Mouse (Mus musculus) spleen, adult 2 months (tissue): ENCODE data around the gene Zfyve9. TPM values are rescaled to one million over a fixed set of nuclear protein-coding genes. Genes with fewer than 3 reads are reported as not detected.
A peak's percentile ranks its signal among the peaks of the same experiment; 100 is the strongest.
"Not testable (repeated sequence)": the region's sequence is repeated elsewhere in the genome, so short reads cannot be mapped to it uniquely, and the experiment has no call there.

Source experiments
- DNase-seq, 2 experiments: peaks; one replicate each; pipeline versions ENCODE4 v3.0.0 to v3.0.0-alpha.2; 2012 to 2021; ENCODE audit warnings: low spot score in 2 of 2, low read depth in 1 of 2
- H3K27ac ChIP-seq: fragments of 200-500 bp; 2 replicates; pipeline ENCODE4 v1.5.1; 2012; ENCODE audit warnings: low read length, inconsistent platforms; ENCODE audit not compliant: insufficient read depth
- H3K27me3 ChIP-seq: fragments of 200-500 bp; 2 replicates; pipeline ENCODE4 v1.6.1; 2012; ENCODE audit warnings: mild to moderate bottlenecking, moderate library complexity, low read length, inconsistent platforms; ENCODE audit not compliant: control insufficient read depth, insufficient read depth
- H3K36me3 ChIP-seq: fragments of 200-500 bp; 2 replicates; pipeline ENCODE4 v1.6.1; 2012; ENCODE audit warnings: mild to moderate bottlenecking, low read length, inconsistent platforms; ENCODE audit not compliant: control insufficient read depth, insufficient read depth
- H3K4me1 ChIP-seq: fragments of 200-500 bp; 2 replicates; pipeline ENCODE4 v1.6.1; 2011; ENCODE audit warnings: inconsistent platforms; ENCODE audit not compliant: control insufficient read depth, insufficient read depth, insufficient read length
- H3K4me3 ChIP-seq: fragments of 200-500 bp; 2 replicates; pipeline ENCODE4 v1.5.1; 2011; ENCODE audit warnings: mild to moderate bottlenecking, inconsistent platforms; ENCODE audit not compliant: insufficient read depth, insufficient read length; ENCODE audit errors: extremely low read depth
- CTCF ChIP-seq: fragments of 200-500 bp; IDR thresholded peaks from 2 replicates; pipeline ENCODE4 v1.5.1; 2011; ENCODE audit warnings: mild to moderate bottlenecking, inconsistent platforms; ENCODE audit not compliant: insufficient read depth, insufficient read length, insufficient replicate concordance; ENCODE audit errors: extremely low read depth
- POLR2A ChIP-seq: fragments of 200-500 bp; IDR thresholded peaks from 2 replicates; pipeline ENCODE4 v1.6.1; 2011; ENCODE audit warnings: low read depth, low read length, inconsistent platforms
- WGBS: fragments of 180-500 bp; shearing (Covaris S2); methylation state at CpG from one replicate; pipeline ENCODE4 v1.1.7; 2018; 5-methylcytosine and 5-hydroxymethylcytosine counted together
- polyA plus RNA-seq: library from polyadenylated mRNA; depleted of rRNA; stranded (reverse); fragments of >200 nt; gene quantifications from 2 replicates; pipeline ENCODE4 v1.2.3, GENCODE M21; 2012

Gene Zfyve9
- polyA plus RNA-seq, 1 experiment, result 0.63 TPM

- H3K4me3 ChIP-seq, result no peak overlapping the region
- no peaks in the 10 kb centered on the region for H3K36me3 ChIP-seq
- no peaks in the 10 kb centered on the region for H3K4me1 ChIP-seq
- no peak overlapping the region for H3K27ac ChIP-seq
- H3K27me3 ChIP-seq, result peaks cover 1% of the 10 kb centered on the region; the same call in 1 of the 2 replicates
- WGBS, result 92% methylated on average over 3 of the region's 3 CpGs
- DNase-seq, result no peak
- TF ChIP-seq CTCF (no peak), POLR2A (no peak)
These were observed 90.1 kb downstream of the Zfyve9 start for GRCm38 (mm10) chr4:108690479-108690878.

DNA sequence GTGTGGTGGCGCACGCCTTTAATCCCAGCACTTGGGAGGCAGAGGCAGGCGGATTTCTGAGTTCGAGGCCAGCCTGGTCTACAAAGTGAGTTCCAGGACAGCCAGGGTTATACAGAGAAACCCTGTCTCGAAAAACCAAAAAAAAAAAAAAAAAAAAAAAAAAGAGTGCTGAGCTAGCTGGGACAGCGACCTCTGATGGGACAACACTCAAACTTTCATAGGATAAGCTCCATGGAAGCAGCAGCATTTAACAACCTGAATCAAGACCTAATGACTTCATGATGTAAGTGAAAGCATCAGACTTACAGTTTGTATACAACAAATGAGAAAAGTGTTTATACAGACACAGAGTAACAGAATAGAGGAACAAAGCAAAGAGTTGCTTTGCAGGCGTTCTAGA, 93.5 kb downstream of the Zfyve9 start:
- not testable (repeated sequence) for H3K36me3 ChIP-seq, DNase-seq, H3K27ac ChIP-seq, H3K27me3 ChIP-seq, H3K4me3 ChIP-seq, H3K4me1 ChIP-seq
- WGBS, result 90% methylated on average over 6 of the region's 7 CpGs

- Histone ChIP-seq H3K4me1 (no peaks in the 10 kb centered on the region), H3K4me3 (no peak overlapping the region), H3K27ac (no peak overlapping the region), H3K36me3 (no peaks in the 10 kb centered on the region), H3K27me3 (no peaks in the 10 kb centered on the region)
- TF ChIP-seq POLR2A (no peak), CTCF (no peak)
- 82% methylated on average over 3 of the region's 3 CpGs for WGBS
- no peak for DNase-seq
These were observed 94.4 kb downstream of the Zfyve9 start for GRCm38 (mm10) chr4:108686156-108686555.

GRCm38 (mm10) chr4:108664407-108664806, 116.2 kb downstream of the Zfyve9 start:
- peak in 1 of 2 experiments; percentile 2 for DNase-seq

GRCm38 (mm10) chr4:108638752-108639151, 141.8 kb downstream of the Zfyve9 start:
- H3K4me3 ChIP-seq, result no peak overlapping the region
- peaks cover 2% of the 10 kb centered on the region; the same call in 1 of the 2 replicates for H3K4me1 ChIP-seq
- H3K27ac ChIP-seq, result no peak overlapping the region
- DNase-seq, result peak in 1 of 2 experiments; percentile 15
- no peaks in the 10 kb centered on the region for H3K27me3 ChIP-seq
- TF ChIP-seq CTCF (no peak), POLR2A (no peak)
- 38% methylated on average over 5 of the region's 5 CpGs for WGBS
- H3K36me3 ChIP-seq, result peaks cover 2% of the 10 kb centered on the region

More at GRCm38 (mm10) chr4:108664407-108664806, 116.2 kb downstream of the Zfyve9 start:
- Histone ChIP-seq H3K27ac (no peak overlapping the region), H3K27me3 (no peaks in the 10 kb centered on the region), H3K4me3 (no peak overlapping the region), H3K36me3 (no peaks in the 10 kb centered on the region), H3K4me1 (no peaks in the 10 kb centered on the region)
- TF ChIP-seq POLR2A (no peak), CTCF (no peak)
- WGBS, result 62% methylated on average over 2 of the region's 2 CpGs

DNA sequence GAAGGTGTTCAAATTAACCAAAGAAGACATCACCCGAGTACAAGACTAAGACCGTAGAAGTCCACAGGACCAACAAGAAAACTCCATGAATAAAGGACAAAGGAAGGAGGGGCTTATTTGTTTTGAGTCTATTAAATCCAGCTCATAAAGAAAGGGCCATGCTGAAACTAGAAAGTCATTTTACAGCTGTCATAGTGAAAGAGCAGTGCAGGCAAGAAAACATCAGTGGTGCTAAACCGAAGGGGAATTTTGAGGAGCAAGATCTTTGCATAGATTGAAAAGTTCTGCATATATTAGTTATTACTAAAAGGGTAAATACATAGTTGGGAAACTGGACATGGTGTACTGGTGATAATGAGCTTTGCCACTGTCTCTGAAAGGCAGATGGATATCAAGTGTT, 142.9 kb downstream of the Zfyve9 start:
- no peaks in the 10 kb centered on the region for H3K27me3 ChIP-seq
- no peak for TF ChIP-seq POLR2A
- DNase-seq, result no peak
- H3K36me3 ChIP-seq, result peaks cover 11% of the 10 kb centered on the region
- H3K4me3 ChIP-seq, result no peak overlapping the region
- H3K27ac ChIP-seq, result no peak overlapping the region
- 87% methylated on average over 3 of the region's 3 CpGs for WGBS
- peaks cover 2% of the 10 kb centered on the region; the same call in 1 of the 2 replicates for H3K4me1 ChIP-seq

DNA sequence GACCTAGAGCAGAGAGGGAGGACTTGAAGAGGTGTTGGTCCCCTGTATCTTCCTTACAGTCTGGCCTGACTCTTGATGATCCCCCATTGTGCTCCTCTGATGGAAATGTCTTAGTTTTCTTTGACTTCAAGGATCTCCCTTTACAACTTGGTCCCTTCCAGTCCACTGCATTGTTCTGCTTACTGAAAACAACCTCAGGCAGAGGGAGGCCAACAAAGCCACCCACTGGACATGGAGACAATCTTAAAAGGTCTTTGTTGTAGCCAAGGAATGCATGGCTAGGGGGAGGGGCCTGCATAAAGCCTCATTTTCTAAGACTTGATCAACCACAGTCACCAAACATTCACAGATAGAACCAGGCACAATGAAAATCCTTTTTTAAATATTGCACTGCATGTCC, 145.5 kb downstream of the Zfyve9 start:
- Histone ChIP-seq H3K27ac (no peak overlapping the region), H3K4me3 (no peak overlapping the region), H3K36me3 (peaks cover 20% of the 10 kb centered on the region), H3K27me3 (no peaks in the 10 kb centered on the region), H3K4me1 (peaks cover 2% of the 10 kb centered on the region; the same call in 1 of the 2 replicates)
- no peak for TF ChIP-seq CTCF
- TF ChIP-seq POLR2A, result no peak
- no peak for DNase-seq

DNA sequence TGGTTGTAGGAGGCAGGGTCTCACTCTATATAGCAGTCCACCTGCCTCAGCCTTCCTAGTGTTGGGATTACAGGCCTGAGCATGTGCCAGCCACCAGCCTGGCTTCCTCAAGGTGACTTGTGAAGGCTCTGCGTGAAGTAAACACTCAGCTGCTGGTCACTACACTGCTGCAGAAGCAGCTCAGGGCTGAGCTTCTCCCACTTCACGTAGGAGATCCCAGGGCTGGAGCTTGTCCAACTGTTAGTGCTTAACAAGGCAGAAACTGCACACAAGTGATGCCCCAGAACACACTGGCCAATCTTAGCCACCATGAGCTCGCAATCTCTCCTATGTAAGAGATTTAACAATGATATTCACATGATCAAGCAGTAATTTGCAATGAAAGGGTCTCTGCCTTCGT, 145.9 kb downstream of the Zfyve9 start:
- no peaks in the 10 kb centered on the region for H3K27me3 ChIP-seq
- 89% methylated on average over 4 of the region's 4 CpGs for WGBS
- H3K4me3 ChIP-seq, result no peak overlapping the region
- no peak for DNase-seq
- H3K4me1 ChIP-seq, result peaks cover 2% of the 10 kb centered on the region; the same call in 1 of the 2 replicates
- H3K27ac ChIP-seq, result no peak overlapping the region
- TF ChIP-seq POLR2A, result no peak
- TF ChIP-seq CTCF, result no peak
- peaks cover 24% of the 10 kb centered on the region for H3K36me3 ChIP-seq
